Mouse (Mus musculus) E14TG2a.4 (cell line): ENCODE data around the gene Prdm12.
A peak's percentile ranks its signal among the peaks of the same experiment; 100 is the strongest.
"Not testable (repeated sequence)": the region's sequence is repeated elsewhere in the genome, so short reads cannot be mapped to it uniquely, and the experiment has no call there.

Experiments
- H3K27me3 ChIP-seq: 2 replicates; pipeline ENCODE4 v1.6.1; 2014; ENCODE audit warnings: low read length, control low read depth; ENCODE audit not compliant: insufficient read depth
- H3K36me3 ChIP-seq: 2 replicates; pipeline ENCODE4 v1.6.1; 2014; ENCODE audit warnings: low read length, control low read depth; ENCODE audit not compliant: insufficient read depth
- H3K4me1 ChIP-seq: replicated peaks from 2 replicates; pipeline ENCODE4 v1.6.1; 2014; ENCODE audit warnings: low read depth, low read length, control low read depth
- H3K4me3 ChIP-seq: replicated peaks from 2 replicates; pipeline ENCODE4 v1.5.1; 2014; ENCODE audit warnings: mild to moderate bottlenecking, low read length
- H3K9me3 ChIP-seq: 2 replicates; pipeline ENCODE4 v1.6.1; 2014; ENCODE audit warnings: low read length, control low read depth
- CTCF ChIP-seq: conservative IDR thresholded peaks from 2 replicates; pipeline ENCODE4 v1.5.1; 2014; ENCODE audit warnings: low read length
- NANOG ChIP-seq: IDR thresholded peaks from 2 replicates; pipeline ENCODE4 v1.6.1; 2014; ENCODE audit warnings: borderline replicate concordance, low read length, mixed read lengths
- POU5F1 ChIP-seq: IDR thresholded peaks from 2 replicates; pipeline ENCODE4 v1.6.1; 2014; ENCODE audit warnings: low read length, borderline replicate concordance

Gene Prdm12

GRCm38 (mm10) chr2:31656374-31656773 lies 16.5 kb downstream of the Prdm12 start:
- peaks cover 84% of the 10 kb centered on the region for H3K27me3 ChIP-seq
- TF ChIP-seq NANOG (no peak), POU5F1 (no peak), CTCF (no peak)
- H3K36me3 ChIP-seq: no peaks in the 10 kb centered on the region
- peaks cover 10% of the 10 kb centered on the region; the same call in 1 of the 2 replicates for H3K9me3 ChIP-seq
- H3K4me1 ChIP-seq: peaks cover 11% of the 10 kb centered on the region
- H3K4me3 ChIP-seq: no peak overlapping the region

GRCm38 (mm10) chr2:31662939-31663803 lies 23.3 kb downstream of the Prdm12 start:
- Histone ChIP-seq H3K27me3 (peaks cover 37% of the 10 kb centered on the region), H3K4me3 (no peak overlapping the region), H3K4me1 (peaks cover 3% of the 10 kb centered on the region; the same call in 1 of the 2 replicates), H3K36me3 (no peaks in the 10 kb centered on the region), H3K9me3 (peaks cover 10% of the 10 kb centered on the region; the same call in 1 of the 2 replicates)
- no peak for TF ChIP-seq NANOG
- no peak for TF ChIP-seq CTCF
- TF ChIP-seq POU5F1: no peak

- Histone ChIP-seq H3K4me1 (peaks cover 3% of the 10 kb centered on the region; the same call in 1 of the 2 replicates), H3K36me3 (no peaks in the 10 kb centered on the region), H3K27me3 (peaks cover 31% of the 10 kb centered on the region), H3K9me3 (peaks cover 7% of the 10 kb centered on the region; the same call in 1 of the 2 replicates), H3K4me3 (no peak overlapping the region)
- TF ChIP-seq CTCF (no peak), POU5F1 (no peak), NANOG (no peak)
Measured at GRCm38 (mm10) chr2:31663804-31664180, 24.0 kb downstream of the Prdm12 start.

GRCm38 (mm10) chr2:31667332-31667731 lies 27.5 kb downstream of the Prdm12 start:
- Histone ChIP-seq H3K27me3 (0 out of 2 replicates have a peak, but pooled peaks cover 4% of the 10 kb centered on the region), H3K4me3 (no peak overlapping the region), H3K36me3 (peaks cover 5% of the 10 kb centered on the region), H3K4me1 (peaks cover 13% of the 10 kb centered on the region), H3K9me3 (no peaks in the 10 kb centered on the region)
- TF ChIP-seq NANOG (no peak), CTCF (peak; percentile 44), POU5F1 (no peak)

GRCm38 (mm10) chr2:31670551-31671035 lies 30.8 kb downstream of the Prdm12 start, which contains the start of gene Exosc2:
TSS of gene Exosc2 (plus strand) at chr2:31670715.
- Histone ChIP-seq H3K4me3 (peak within 1 kb of the TSS; percentile 98), H3K4me1 (peaks cover 35% of the 10 kb centered on the region)
- TF ChIP-seq CTCF (no peak), NANOG (no peak), POU5F1 (no peak)

GRCm38 (mm10) chr2:31678641-31679040 lies 38.8 kb downstream of the Prdm12 start:
- Histone ChIP-seq H3K9me3 (peaks cover 9% of the 10 kb centered on the region), H3K36me3 (peaks cover 85% of the 10 kb centered on the region), H3K4me3 (no peak overlapping the region), H3K4me1 (peaks cover 35% of the 10 kb centered on the region), H3K27me3 (no peaks in the 10 kb centered on the region)
- TF ChIP-seq NANOG: no peak
- TF ChIP-seq CTCF: no peak
- TF ChIP-seq POU5F1: no peak

More at GRCm38 (mm10) chr2:31670551-31671035, 30.8 kb downstream of the Prdm12 start, which contains the start of gene Exosc2:
- Histone ChIP-seq H3K27me3 (no peaks in the 10 kb centered on the region), H3K9me3 (no peaks in the 10 kb centered on the region), H3K36me3 (peaks cover 37% of the 10 kb centered on the region)

- H3K27me3 ChIP-seq, H3K9me3 ChIP-seq: not testable (repeated sequence)
- peaks cover 59% of the 10 kb centered on the region for H3K36me3 ChIP-seq
Measured at GRCm38 (mm10) chr2:31681051-31681707, 41.3 kb downstream of the Prdm12 start.

GRCm38 (mm10) chr2:31681731-31682235 lies 41.9 kb downstream of the Prdm12 start:
- Histone ChIP-seq H3K27me3 (no peaks in the 10 kb centered on the region), H3K9me3 (peaks cover 9% of the 10 kb centered on the region), H3K4me1 (peaks cover 16% of the 10 kb centered on the region), H3K4me3 (no peak overlapping the region), H3K36me3 (peaks cover 53% of the 10 kb centered on the region)
- no peak for TF ChIP-seq CTCF
- TF ChIP-seq POU5F1: no peak
- no peak for TF ChIP-seq NANOG

More at GRCm38 (mm10) chr2:31681051-31681707, 41.3 kb downstream of the Prdm12 start:
- peaks cover 21% of the 10 kb centered on the region for H3K4me1 ChIP-seq
- not testable (repeated sequence) for H3K4me3 ChIP-seq
